Mouse (Mus musculus) spleen, adult 2 months (tissue): ENCODE measurements around the gene Fbrsl1.

Source experiments
- CTCF ChIP-seq: fragments of 200-500 bp; IDR thresholded peaks from 2 replicates; pipeline ENCODE4 v1.5.1; 2011; ENCODE audit warnings: mild to moderate bottlenecking, inconsistent platforms; ENCODE audit not compliant: insufficient read depth, insufficient read length, insufficient replicate concordance; ENCODE audit errors: extremely low read depth
- POLR2A ChIP-seq: fragments of 200-500 bp; IDR thresholded peaks from 2 replicates; pipeline ENCODE4 v1.6.1; 2011; ENCODE audit warnings: low read depth, low read length, inconsistent platforms

GRCm38 (mm10) chr5:110495051-110495450, 46.7 kb upstream of the Fbrsl1 start:
- no peak for TF ChIP-seq CTCF
- TF ChIP-seq POLR2A: no peak
